Mouse (Mus musculus): ENCODE results near the gene Zan.

DNA sequence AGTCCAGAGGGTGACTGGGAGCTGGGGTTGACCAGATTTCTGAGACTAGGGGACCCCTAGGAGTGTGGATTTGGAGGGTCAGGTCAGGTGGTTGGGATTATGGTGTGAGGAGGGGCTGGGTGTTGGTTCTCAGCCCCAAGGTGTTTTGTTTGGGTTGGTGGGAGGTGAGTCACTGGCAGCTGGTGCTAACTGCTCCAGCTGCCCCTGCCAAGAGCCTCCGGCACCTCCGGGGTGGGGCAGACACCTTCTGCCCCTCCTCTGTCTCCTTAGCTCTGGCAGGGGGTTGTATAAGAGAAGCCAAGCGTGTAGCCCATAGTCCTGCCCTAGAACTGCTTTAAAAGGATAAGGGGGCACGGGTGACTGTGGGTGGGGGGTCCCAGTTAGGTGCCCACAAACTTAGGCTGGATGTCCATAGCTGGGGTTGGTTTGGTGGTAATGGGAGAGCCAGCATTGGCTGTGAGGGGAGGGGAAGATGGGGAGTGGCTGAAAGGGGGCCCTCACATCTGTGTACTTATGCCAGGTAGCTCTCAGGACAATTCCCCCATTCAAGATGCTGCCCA is 102.3 kb downstream of the Zan start:
- no peak for TF ChIP-seq CTCF (IDR thresholded peaks at IDR 0.05; ENCODE audit: insufficient read depth, low read length)
- no peak for TF ChIP-seq POLR2A (IDR thresholded peaks at IDR 0.05; ENCODE audit: borderline replicate concordance, extremely low read depth, low read depth, low read length)

All from lung, adult 2 months (tissue).